Mouse (Mus musculus) B cell, adult 67 days (primary cell): ENCODE results near the gene Adam6a. TPM values are rescaled to one million over a fixed set of nuclear protein-coding genes. Genes with fewer than 3 reads are reported as not detected.

Experiments
- total RNA-seq, 2 experiments: library from RNA; stranded (reverse); gene quantifications; 4 replicates each; pipeline ENCODE4 v1.2.4; 2023

The Adam6a gene
- total RNA-seq, result not detected

GRCm38 (mm10) chr12:113543608-113544007, at the start of gene Adam6a:
Adam6a (plus strand) TSS chr12:113543908.

Other genes starting within 250 kb of the Adam6a start
- 1 to 10 TPM; 1.8 to 3.6 TPM for gene Adam6b, start 54.4 kb upstream of the Adam6a start, total RNA-seq